Mouse (Mus musculus) lung, adult 2 months (tissue): ENCODE measurements around the gene Ccr2.

Experiments used
- CTCF ChIP-seq: fragments of 200-500 bp; IDR thresholded peaks from 2 replicates; pipeline ENCODE4 v1.5.1; 2011; ENCODE audit warnings: mild to moderate bottlenecking, low read length, control low read depth; ENCODE audit not compliant: insufficient read depth
- POLR2A ChIP-seq: fragments of 200-500 bp; IDR thresholded peaks from 2 replicates; pipeline ENCODE4 v1.6.1; 2011; ENCODE audit warnings: low read depth, mild to moderate bottlenecking, control low read depth, low read length, borderline replicate concordance; ENCODE audit errors: extremely low read depth

DNA sequence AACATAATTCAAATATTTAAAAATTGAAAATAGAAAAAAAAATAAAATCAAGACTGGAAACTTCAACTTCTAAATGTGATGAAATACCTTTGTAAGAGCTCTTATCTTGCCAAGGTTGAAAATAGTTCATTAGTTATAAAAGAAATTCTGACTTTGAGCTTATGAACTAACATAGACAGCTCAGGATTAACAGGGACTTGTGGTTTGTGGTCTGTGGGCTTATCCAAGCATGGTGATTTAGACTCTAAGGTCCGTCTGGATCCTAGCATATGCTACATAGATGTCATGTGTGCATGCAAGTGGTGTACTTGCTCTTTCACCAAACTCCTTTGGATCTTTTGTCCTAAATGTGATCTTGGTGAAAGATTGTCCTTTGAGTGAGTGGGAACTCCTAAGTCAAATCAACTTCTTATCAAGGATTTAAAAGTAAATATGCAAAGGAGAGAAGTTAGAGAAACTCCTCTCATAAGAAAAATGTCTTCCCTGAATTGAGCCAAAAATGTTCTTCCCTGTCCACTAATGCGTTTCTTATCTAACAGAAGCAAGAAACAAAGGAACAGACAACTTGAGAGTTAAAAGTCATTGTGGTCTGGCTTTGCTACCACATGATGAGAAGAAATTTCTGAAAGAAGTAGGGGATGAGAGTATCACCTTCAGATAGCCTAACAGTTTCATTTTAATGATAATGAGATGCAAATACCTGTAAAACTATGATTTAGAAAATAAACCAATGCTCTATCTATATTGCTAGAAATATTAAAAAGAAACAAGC is 6.8 kb downstream of the Ccr2 start:
- TF ChIP-seq CTCF (no peak), POLR2A (no peak)
